Mouse (Mus musculus) CD8-positive naive resting alpha-beta T cell, adult 57 days (primary cell): ENCODE results near the gene Gm13090. TPM values are rescaled to one million over a fixed set of nuclear protein-coding genes. Genes with fewer than 3 reads are reported as not detected.

Source experiments
- total RNA-seq: library from RNA; stranded (reverse); gene quantifications from one replicate; pipeline ENCODE4 v1.2.4, GENCODE M21; 2023

Gene Gm13090
- total RNA-seq = not detected

DNA sequence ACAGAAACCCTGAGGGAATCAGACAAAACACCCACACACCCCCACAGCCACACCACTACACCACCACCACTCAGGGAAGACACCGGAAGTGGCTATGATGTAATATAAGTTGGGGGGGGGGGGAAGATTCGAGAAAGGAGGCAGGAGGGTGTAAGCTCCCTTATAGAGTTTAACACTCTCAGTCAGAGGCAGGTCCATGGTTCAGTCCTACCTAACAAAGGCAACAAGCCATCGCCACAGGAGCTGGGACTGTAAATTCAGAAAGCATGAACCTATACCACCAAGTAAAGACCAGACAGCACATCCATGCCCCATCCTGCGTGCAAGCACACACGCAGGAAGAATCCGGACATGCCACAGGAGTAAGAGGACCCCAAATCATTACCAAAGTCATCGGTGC, at the start of gene Gm13090:
Gene Gm13090 (plus strand): TSS at position 301 of the 400 bp plus-strand sequence.

DNA sequence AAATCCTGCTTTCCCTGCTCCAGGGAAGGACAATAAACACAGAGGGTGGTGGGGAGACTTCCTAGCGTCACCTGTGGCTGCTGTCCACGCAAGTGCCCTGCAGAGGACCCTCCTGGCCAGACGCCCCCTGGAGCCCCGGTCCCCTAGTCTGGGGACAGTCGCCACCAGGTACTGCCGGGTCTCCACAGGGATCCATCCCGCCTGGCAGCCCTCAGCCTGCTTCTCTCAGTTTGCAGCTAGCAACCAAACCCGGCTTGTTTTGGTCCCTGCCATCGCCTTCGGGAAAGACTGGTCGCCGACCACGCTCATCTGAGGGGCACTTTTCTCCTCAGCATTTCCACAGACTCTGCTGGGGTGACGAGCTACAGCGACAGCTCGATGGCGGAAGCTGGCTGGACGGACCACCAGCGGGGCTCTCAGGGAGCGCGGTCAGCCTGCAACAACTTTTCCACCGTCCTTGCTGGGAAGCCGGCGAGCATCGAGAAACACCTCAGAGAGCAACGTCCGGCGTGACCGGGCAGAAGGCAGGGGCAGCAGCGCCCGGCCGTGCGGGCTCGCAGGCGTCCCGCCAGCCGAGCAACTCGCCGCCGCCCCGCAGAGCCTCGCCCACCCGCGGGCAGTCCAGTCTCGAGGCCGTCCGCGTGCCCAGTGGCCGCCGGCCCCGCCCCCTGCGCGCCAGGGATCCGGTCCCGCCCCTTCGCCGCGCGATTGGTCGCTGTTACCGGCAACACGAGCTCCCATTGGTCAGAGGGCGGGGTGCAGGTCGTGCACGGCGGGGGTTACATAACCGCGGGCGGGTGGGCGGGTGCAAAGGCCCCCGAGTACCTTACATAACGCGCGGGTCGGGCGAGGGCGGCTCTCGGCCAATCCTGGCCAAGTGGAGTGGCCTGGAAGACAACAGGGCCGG, 45.1 kb upstream of the Gm13090 start, which contains the start of gene Per3:
Gene Per3 (minus strand): TSS at position 629 of the 907 bp plus-strand sequence.

DNA sequence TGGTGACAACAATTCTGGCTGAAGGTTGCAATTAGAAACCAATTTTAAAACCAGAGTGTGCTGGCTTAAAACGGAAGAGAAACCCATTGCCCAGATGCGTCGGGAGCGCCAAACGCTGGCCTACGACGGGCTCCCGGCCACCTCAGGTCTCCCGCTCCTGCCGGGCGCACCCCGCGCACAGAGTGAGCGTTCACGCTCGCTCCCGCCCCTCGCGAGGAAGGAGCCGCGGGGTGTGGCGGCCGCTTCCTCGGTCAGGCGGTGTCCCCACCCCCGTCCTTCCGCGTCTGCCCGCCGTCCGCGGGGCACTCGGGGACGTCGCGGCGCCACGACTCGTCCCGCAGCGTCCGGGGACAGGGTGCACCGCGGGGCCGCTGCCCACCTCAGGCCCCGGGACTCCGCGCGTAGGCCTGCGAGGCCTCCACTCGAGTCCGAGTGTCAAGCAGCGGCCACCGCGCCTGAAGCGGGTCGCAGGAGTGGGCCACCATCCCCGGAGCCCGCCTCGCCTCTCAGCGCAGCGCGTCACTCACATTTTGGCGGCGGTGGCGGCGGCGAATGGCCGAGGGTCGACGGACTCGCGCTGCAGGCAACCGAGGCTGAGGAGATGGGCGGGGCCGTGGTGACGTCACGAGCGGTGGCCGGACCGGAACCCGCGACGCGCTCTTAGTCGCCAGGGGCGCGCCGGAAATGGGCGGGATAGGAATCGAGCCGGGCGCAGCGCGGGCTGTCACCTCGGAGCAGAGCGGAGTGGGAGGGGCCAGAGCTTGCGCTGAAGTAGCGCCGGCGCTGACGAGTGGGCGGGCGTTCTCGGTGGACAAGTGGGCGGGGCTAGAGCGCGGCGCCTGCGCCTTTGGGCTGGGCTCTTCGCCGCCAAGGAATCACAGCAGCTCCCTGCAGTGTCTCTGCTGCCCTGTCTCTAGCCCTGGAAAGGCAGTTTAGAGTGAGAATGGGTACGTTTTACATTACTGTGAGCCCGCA, 31.7 kb upstream of the Gm13090 start, which contains the start of gene Vamp3:
Gene Vamp3 (minus strand): TSS at position 617 of the 975 bp plus-strand sequence.

Other genes starting within 250 kb of the Gm13090 start
- 45.7 TPM for gene Errfi1, start 235.7 kb upstream of the Gm13090 start, total RNA-seq
- gene Park7, start 175.1 kb upstream of the Gm13090 start, total RNA-seq = 154 TPM
- 5.9 TPM for gene Tnfrsf9, start 175.0 kb upstream of the Gm13090 start, total RNA-seq
- gene Uts2, start 92.5 kb upstream of the Gm13090 start, total RNA-seq = not detected
- 2.7 TPM for gene Per3, start 44.9 kb upstream of the Gm13090 start, total RNA-seq
- 66.6 TPM for gene Vamp3, start 31.6 kb upstream of the Gm13090 start, total RNA-seq